25 mouse cellular contexts compared by ENCODE assay signal in the genomic region with DNA sequence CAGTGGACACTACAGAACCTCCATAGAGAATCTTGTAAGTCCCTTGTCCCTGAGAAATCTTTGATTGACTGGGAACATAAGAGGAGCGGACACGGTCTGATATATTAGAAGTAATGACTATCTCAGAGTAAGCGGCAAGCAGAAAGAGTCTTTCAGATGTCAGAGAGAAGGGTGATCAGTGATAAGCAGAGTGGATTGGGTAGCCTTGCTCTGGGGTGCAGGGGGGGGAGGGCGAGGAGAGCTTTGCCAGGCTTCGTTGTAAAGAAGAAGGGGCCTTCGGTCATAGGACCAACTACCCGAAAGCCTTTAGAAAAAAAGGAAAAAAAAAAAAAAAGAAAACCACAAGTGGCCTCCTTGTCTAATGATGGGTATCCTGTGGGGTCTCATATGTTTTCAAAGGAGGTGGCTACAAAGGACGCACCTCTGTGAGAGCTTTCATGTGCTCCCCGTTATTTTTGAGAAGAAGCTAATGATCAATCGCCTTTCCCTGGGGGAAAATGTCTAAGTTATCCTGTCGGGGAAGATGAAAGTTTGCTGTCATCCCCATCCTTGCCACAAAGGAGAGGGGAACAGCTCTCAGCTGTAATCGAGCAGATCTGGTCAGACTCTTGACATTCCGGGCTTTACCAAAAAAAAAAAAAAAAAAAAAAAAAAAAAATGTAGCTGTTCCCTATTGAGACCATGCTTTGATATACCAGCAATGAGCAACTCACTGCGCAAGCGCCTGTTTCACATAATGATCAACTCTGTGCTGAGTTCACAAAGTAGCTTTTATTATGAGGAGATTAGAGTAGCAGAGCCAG. TPM values are rescaled to one million over a fixed set of nuclear protein-coding genes. Genes with fewer than 3 reads are reported as not detected.
A peak's percentile ranks its signal among the peaks of the same experiment; 100 is the strongest.
DNase-seq lines count a peak whose midpoint lies in the region; ATAC-seq and TF ChIP-seq lines count a peak whose summit lies in the region.
"Had no signal": no experiment of that assay in that cellular context is flagged by ENCODE, and none has a peak within 500 bp of the region (broad histone marks: within the 10 kb centered on the region; RNA-seq: fewer than 3 reads in every experiment).

No protein-coding gene starts in this region.

- H3K79me2 ChIP-seq in CH12.LX (replicated peaks; ENCODE audit: control insufficient read depth, extremely low read depth, insufficient read depth, poor library complexity, severe bottlenecking): no peaks in the 10 kb centered on the region

- DNase-seq in midbrain, postnatal 0 days (ENCODE audit: low spot score): no peak
- DNase-seq in CH12.LX (ENCODE audit: extremely low read depth): no peak
- DNase-seq in retina, embryonic 14.5 days (ENCODE audit: low spot score): peak; percentile 16
- no peak for DNase-seq in layer of hippocampus, adult 11-12 months (ENCODE audit: low spot score)
- no peak for DNase-seq in heart, postnatal 25 days (ENCODE audit: low spot score)
- DNase-seq: adrenal gland, postnatal 10 days; adrenal gland, postnatal 36 days; cerebellum, adult 18-20 months; cerebellum, adult 9-10 months; cerebellum, postnatal 14 days; forebrain, postnatal 0 days; gastrocnemius, postnatal 25 days; heart, postnatal 36 days had no signal

- TF ChIP-seq POLR2A in CH12.LX (IDR thresholded peaks at IDR 0.05; ENCODE audit: low read depth, low read length): no peak

- H3K4me3 ChIP-seq in forebrain, embryonic 13.5 days: no peak overlapping the region
- no peak overlapping the region for H3K4me3 ChIP-seq in forebrain, embryonic 16.5 days (replicated peaks; ENCODE audit: low read length)
- H3K4me3 ChIP-seq in midbrain, embryonic 13.5 days (replicated peaks): no peak overlapping the region
- no peak overlapping the region for H3K4me3 ChIP-seq in midbrain, postnatal 0 days (ENCODE audit: low read depth, low read length)
- no peak overlapping the region for H3K4me3 ChIP-seq in CH12.LX (replicated peaks in 1 of 3; ENCODE audit: low read depth in 2 of 3, low read length in 2 of 3, poor library complexity in 1 of 3)
- H3K4me3 ChIP-seq: hindbrain, embryonic 10.5 days; hindbrain, embryonic 13.5 days; intestine, embryonic 15.5 days had no signal

- no peak overlapping the region for H3K9ac ChIP-seq in forebrain, embryonic 13.5 days
- H3K9ac ChIP-seq in forebrain, embryonic 16.5 days (replicated peaks; ENCODE audit: low read depth, low read length): no peak overlapping the region
- H3K9ac ChIP-seq in midbrain, embryonic 13.5 days (replicated peaks): no peak overlapping the region
- H3K9ac ChIP-seq in midbrain, postnatal 0 days (replicated peaks; ENCODE audit: low read length, poor library complexity, severe bottlenecking): no peak overlapping the region
- H3K9ac ChIP-seq in CH12.LX (ENCODE audit: insufficient read depth, low read depth): no peak overlapping the region
- H3K9ac ChIP-seq: forebrain, postnatal 0 days; hindbrain, embryonic 13.5 days; intestine, embryonic 15.5 days had no signal

- ATAC-seq in forebrain, embryonic 13.5 days: peak; percentile 57; the same call in 1 of the 2 replicates
- ATAC-seq in forebrain, embryonic 16.5 days: no peak
- peak; percentile 65 for ATAC-seq in midbrain, embryonic 13.5 days
- ATAC-seq in midbrain, postnatal 0 days (ENCODE audit: low FRiP score): no peak
- ATAC-seq: forebrain, postnatal 0 days; hindbrain, embryonic 16.5 days; intestine, embryonic 15.5 days; Patski had no signal

- no peak for TF ChIP-seq EP300 in CH12.LX (IDR thresholded peaks at IDR 0.05; ENCODE audit: low read length)

- no peaks in the 10 kb centered on the region for H3K4me1 ChIP-seq in forebrain, embryonic 13.5 days
- no peaks in the 10 kb centered on the region for H3K4me1 ChIP-seq in forebrain, embryonic 16.5 days (replicated peaks; ENCODE audit: control insufficient read depth, insufficient read depth, low read length)
- H3K4me1 ChIP-seq in midbrain, embryonic 13.5 days (replicated peaks): no peaks in the 10 kb centered on the region
- no peaks in the 10 kb centered on the region for H3K4me1 ChIP-seq in midbrain, postnatal 0 days (ENCODE audit: insufficient read depth, low read length)
- peaks cover 0 to 15% of the 10 kb centered on the region in 2 experiments; a peak in 2 of 4 replicates for H3K4me1 ChIP-seq in CH12.LX (ENCODE audit: control insufficient read depth in 1 of 2, insufficient read depth in 2 of 2)
- H3K4me1 ChIP-seq: hindbrain, embryonic 13.5 days; intestine, embryonic 15.5 days had no signal

- 65% methylated on average over 15 of the region's 15 CpGs for WGBS in forebrain, embryonic 13.5 days
- whole genome bisulfite sequencing in forebrain, embryonic 16.5 days: 60% methylated on average over 15 of the region's 15 CpGs
- WGBS in midbrain, embryonic 13.5 days: 74% methylated on average over 15 of the region's 15 CpGs
- WGBS in midbrain, postnatal 0 days: 70% methylated on average over 15 of the region's 15 CpGs

- no peaks in the 10 kb centered on the region for H3K9me3 ChIP-seq in forebrain, embryonic 13.5 days (replicated peaks)
- H3K9me3 ChIP-seq in forebrain, embryonic 16.5 days (ENCODE audit: control insufficient read depth, low read length): no peaks in the 10 kb centered on the region
- no peaks in the 10 kb centered on the region for H3K9me3 ChIP-seq in midbrain, embryonic 13.5 days
- no peaks in the 10 kb centered on the region for H3K9me3 ChIP-seq in midbrain, postnatal 0 days (ENCODE audit: low read length)
- no peaks in the 10 kb centered on the region for H3K9me3 ChIP-seq in CH12.LX (replicated peaks; ENCODE audit: low read length)
- H3K9me3 ChIP-seq: G1E; hindbrain, embryonic 13.5 days; intestine, embryonic 15.5 days had no signal

- TF ChIP-seq RAD21 in CH12.LX (IDR thresholded peaks at IDR 0.05; ENCODE audit: low read depth, low read length): no peak

- in situ Hi-C loops in CH12.LX (cut with MboI; ENCODE audit: low pct_ligation_motif_present, low pct_unique_long_range_greater_than_20kb, low sequenced_read_pairs): no loop called here

- H3K36me3 ChIP-seq in forebrain, embryonic 13.5 days (ENCODE audit: poor library complexity, severe bottlenecking): no peaks in the 10 kb centered on the region
- H3K36me3 ChIP-seq in forebrain, embryonic 16.5 days (ENCODE audit: control insufficient read depth, insufficient read depth): no peaks in the 10 kb centered on the region
- H3K36me3 ChIP-seq in midbrain, embryonic 13.5 days: no peaks in the 10 kb centered on the region
- H3K36me3 ChIP-seq in midbrain, postnatal 0 days (ENCODE audit: insufficient read depth, low read length): no peaks in the 10 kb centered on the region
- no peaks in the 10 kb centered on the region for H3K36me3 ChIP-seq in CH12.LX (replicated peaks in 1 of 2; ENCODE audit: control insufficient read depth in 1 of 2, insufficient read depth in 1 of 2, low read length in 1 of 2)
- H3K36me3 ChIP-seq: G1E; hindbrain, embryonic 10.5 days; hindbrain, embryonic 13.5 days; intestine, embryonic 15.5 days had no signal

- no peak overlapping the region for H3K4me2 ChIP-seq in forebrain, embryonic 13.5 days
- H3K4me2 ChIP-seq in forebrain, embryonic 16.5 days (ENCODE audit: low read length): no peak overlapping the region
- H3K4me2 ChIP-seq in midbrain, embryonic 13.5 days (replicated peaks): no peak overlapping the region
- no peak overlapping the region for H3K4me2 ChIP-seq in midbrain, postnatal 0 days (ENCODE audit: low read depth, low read length, poor library complexity, severe bottlenecking)
- H3K4me2 ChIP-seq in CH12.LX (ENCODE audit: insufficient read depth, low read depth, poor library complexity, severe bottlenecking): no peak overlapping the region
- H3K4me2 ChIP-seq: heart, embryonic 11.5 days; hindbrain, embryonic 13.5 days; intestine, embryonic 15.5 days had no signal

- no peak for TF ChIP-seq CTCF in midbrain, postnatal 0 days (IDR thresholded peaks at IDR 0.05)
- TF ChIP-seq CTCF in CH12.LX (conservative IDR thresholded peaks at IDR 0.05 in 1 of 2, IDR thresholded peaks at IDR 0.05 in 1 of 2; ENCODE audit: low read depth in 2 of 2, low read length in 2 of 2): no peak

- no peaks in the 10 kb centered on the region for H3K27me3 ChIP-seq in forebrain, embryonic 13.5 days
- H3K27me3 ChIP-seq in forebrain, embryonic 16.5 days (replicated peaks; ENCODE audit: control insufficient read depth, insufficient read depth, low read length): no peaks in the 10 kb centered on the region
- no peaks in the 10 kb centered on the region for H3K27me3 ChIP-seq in midbrain, embryonic 13.5 days
- H3K27me3 ChIP-seq in midbrain, postnatal 0 days (ENCODE audit: insufficient read depth, low read length): no peaks in the 10 kb centered on the region
- no peaks in the 10 kb centered on the region for H3K27me3 ChIP-seq in CH12.LX (replicated peaks)
- H3K27me3 ChIP-seq: hindbrain, embryonic 13.5 days; intestine, embryonic 15.5 days; Patski had no signal

- dilution Hi-C loops in CH12.LX (cut with MboI; ENCODE audit: extremely low pct_ligation_motif_present, extremely low pct_unique_long_range_greater_than_20kb, low sequenced_read_pairs): no loop called here

- H3K27ac ChIP-seq in forebrain, embryonic 13.5 days: no peak overlapping the region
- no peak overlapping the region for H3K27ac ChIP-seq in forebrain, embryonic 16.5 days (ENCODE audit: low read length)
- H3K27ac ChIP-seq in midbrain, embryonic 13.5 days: no peak overlapping the region
- H3K27ac ChIP-seq in midbrain, postnatal 0 days (ENCODE audit: low read depth, low read length): no peak overlapping the region
- no peak overlapping the region for H3K27ac ChIP-seq in CH12.LX (ENCODE audit: insufficient read depth, low read depth)
- H3K27ac ChIP-seq: hindbrain, embryonic 10.5 days; hindbrain, embryonic 13.5 days; intestine, embryonic 15.5 days had no signal

- intact Hi-C loops in heart, postnatal 25 days (cut with DNase I): loop anchor here (10.0 kb wide), 1 partner anchor 184 kb away; no protein-coding TSS in a partner anchor

TF ChIP-seq in CH12.LX, 34 proteins besides CTCF, POLR2A, EP300 and RAD21:
- TF ChIP-seq GABPA (IDR thresholded peaks at IDR 0.05; ENCODE audit: insufficient replicate concordance, low read depth, low read length) (no peak), NELFE (IDR thresholded peaks at IDR 0.05; ENCODE audit: low read depth, low read length) (no peak), ZNF384 (IDR thresholded peaks at IDR 0.05; ENCODE audit: low read depth, low read length) (0 out of 2 replicates have a peak, but pooled peaks have one; percentile 18)

RNA-seq across cellular contexts. Expression of a gene that starts 13.3 kb away (rescaled TPM):
- polyA plus RNA-seq in forebrain, embryonic 13.5 days (2015; fragmentation: Nextera tagmentation; extraction: Ambion mirVana): not detected in 2 replicates
- not detected in 2 replicates for polyA plus RNA-seq in forebrain, embryonic 16.5 days (2015; fragmentation: Nextera tagmentation; extraction: Ambion mirVana)
- not detected in 2 replicates for polyA plus RNA-seq in midbrain, embryonic 13.5 days (2015; fragmentation: Nextera tagmentation; extraction: Ambion mirVana)
- total RNA-seq in midbrain, postnatal 0 days (2014; rRNA removed): not detected in 2 replicates
- not detected in 2 replicates for polyA plus RNA-seq in midbrain, postnatal 0 days (2015; fragmentation: Nextera tagmentation; extraction: Ambion mirVana)
- total RNA-seq in CH12.LX (2012; rRNA removed): 37.1 and 39.2 TPM in 2 replicates
- total RNA-seq in CH12.LX (2014; rRNA removed): 2.4 and 4.2 TPM in 2 replicates
- 6.1 and 7.2 TPM in 2 replicates for polyA plus RNA-seq in CH12.LX (2012; ENCODE audit: insufficient read length, low read depth)
- total RNA-seq in heart, postnatal 25 days (2021): under 1 TPM; 0.98 to 0.99 TPM
- total RNA-seq: forebrain, postnatal 0 days; G1E had no signal
- polyA plus RNA-seq: forebrain, embryonic 11.5 days; forebrain, postnatal 0 days; G1E; heart, embryonic 11.5 days; heart, embryonic 14.5 days; hindbrain, embryonic 10.5 days; Patski had no signal

Comparison
In these comparisons a context has a peak if more than half of its experiments do, and no peak if none do; other contexts are left out.
1. ATAC-seq: peak in forebrain, embryonic 13.5 days (single experiment) and midbrain, embryonic 13.5 days (single experiment); none in forebrain, embryonic 16.5 days (single experiment) and midbrain, postnatal 0 days (single experiment).